Comparison of ENCODE assay signal across 19 mouse cellular contexts in the genomic region with DNA sequence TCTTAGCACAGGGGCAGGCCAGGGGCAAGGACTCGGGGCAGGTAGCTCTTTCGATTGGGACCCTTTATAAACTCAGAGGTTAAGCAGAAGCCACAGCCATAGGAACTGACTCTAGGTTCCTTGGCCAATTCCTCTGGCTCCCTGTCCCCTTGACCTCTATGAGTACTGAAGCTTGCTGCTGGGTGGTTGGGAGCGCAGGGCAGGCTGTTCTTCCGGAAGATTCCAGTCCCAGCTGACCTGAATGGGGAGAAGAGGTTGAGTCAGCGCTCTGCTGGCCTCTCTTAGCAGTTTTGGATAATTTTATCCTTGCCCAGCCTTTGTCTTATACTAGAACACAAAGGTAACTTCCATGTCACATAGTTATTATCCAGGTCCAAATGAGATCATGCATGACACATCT.
DNase-seq lines count a peak whose midpoint lies in the region; ATAC-seq and TF ChIP-seq lines count a peak whose summit lies in the region.
"Had no signal": no experiment of that assay in that cellular context is flagged by ENCODE, and none has a peak within 500 bp of the region (broad histone marks: within the 10 kb centered on the region; RNA-seq: fewer than 3 reads in every experiment).

No protein-coding gene starts in this region.

- no peaks in the 10 kb centered on the region for H3K9me3 ChIP-seq in midbrain, embryonic 15.5 days
- no peaks in the 10 kb centered on the region for H3K9me3 ChIP-seq in midbrain, postnatal 0 days (ENCODE audit: low read length)
- H3K9me3 ChIP-seq: embryonic facial prominence, embryonic 10.5 days; embryonic facial prominence, embryonic 15.5 days; forebrain, embryonic 13.5 days; heart, embryonic 12.5 days; limb, embryonic 12.5 days; liver, embryonic 15.5 days; neural tube, embryonic 13.5 days had no signal

- no peaks in the 10 kb centered on the region for H3K36me3 ChIP-seq in midbrain, embryonic 15.5 days (replicated peaks)
- H3K36me3 ChIP-seq in midbrain, postnatal 0 days (ENCODE audit: insufficient read depth, low read length) = no peaks in the 10 kb centered on the region
- H3K36me3 ChIP-seq: neural tube, embryonic 13.5 days had no signal

- no peak overlapping the region for H3K9ac ChIP-seq in midbrain, embryonic 15.5 days
- no peak overlapping the region for H3K9ac ChIP-seq in midbrain, postnatal 0 days (replicated peaks; ENCODE audit: low read length, poor library complexity, severe bottlenecking)
- H3K9ac ChIP-seq: embryonic facial prominence, embryonic 15.5 days; forebrain, embryonic 13.5 days; heart, embryonic 12.5 days; hindbrain, embryonic 14.5 days; limb, embryonic 12.5 days; liver, embryonic 15.5 days; lung, embryonic 14.5 days; neural tube, embryonic 13.5 days had no signal

- H3K27ac ChIP-seq in midbrain, embryonic 15.5 days = no peak overlapping the region
- no peak overlapping the region for H3K27ac ChIP-seq in midbrain, postnatal 0 days (ENCODE audit: low read depth, low read length)
- H3K27ac ChIP-seq: embryonic facial prominence, embryonic 10.5 days; embryonic facial prominence, embryonic 15.5 days; forebrain, embryonic 13.5 days; hindbrain, embryonic 14.5 days; layer of hippocampus, adult 2 months; left cerebral cortex, adult 2 months; limb, embryonic 12.5 days; liver, embryonic 15.5 days; neural tube, embryonic 13.5 days had no signal

- H3K4me2 ChIP-seq in midbrain, embryonic 15.5 days = no peak overlapping the region
- no peak overlapping the region for H3K4me2 ChIP-seq in midbrain, postnatal 0 days (ENCODE audit: low read depth, low read length, poor library complexity, severe bottlenecking)
- H3K4me2 ChIP-seq: embryonic facial prominence, embryonic 15.5 days; forebrain, embryonic 13.5 days; heart, embryonic 12.5 days; hindbrain, embryonic 14.5 days; limb, embryonic 12.5 days; liver, embryonic 15.5 days; lung, embryonic 14.5 days; neural tube, embryonic 13.5 days had no signal

- WGBS in midbrain, embryonic 15.5 days = 96% methylated on average over 5 of the region's 5 CpGs
- 97% methylated on average over 5 of the region's 5 CpGs for WGBS in midbrain, postnatal 0 days

- DNase-seq in adrenal gland, postnatal 25 days = peak; percentile 8
- no peak for DNase-seq in adrenal gland, postnatal 10 days
- peak; percentile 16 for DNase-seq in kidney, adult 11 months
- DNase-seq in kidney, postnatal 10 days = no peak
- DNase-seq in midbrain, postnatal 0 days (ENCODE audit: low spot score) = no peak
- DNase-seq: gastrocnemius, postnatal 14 days had no signal

- peak; percentile 19; the same call in 1 of the 2 replicates for ATAC-seq in midbrain, embryonic 15.5 days (replicated peaks)
- no peak for ATAC-seq in midbrain, postnatal 0 days (ENCODE audit: low FRiP score)

- TF ChIP-seq CTCF in midbrain, postnatal 0 days (IDR thresholded peaks at IDR 0.05) = no peak

- no peak overlapping the region for H3K4me3 ChIP-seq in midbrain, embryonic 15.5 days
- no peak overlapping the region for H3K4me3 ChIP-seq in midbrain, postnatal 0 days (ENCODE audit: low read depth, low read length)
- H3K4me3 ChIP-seq: embryonic facial prominence, embryonic 10.5 days; embryonic facial prominence, embryonic 15.5 days; forebrain, embryonic 13.5 days; heart, embryonic 12.5 days; layer of hippocampus, adult 2 months; left cerebral cortex, adult 2 months; limb, embryonic 12.5 days; liver, embryonic 15.5 days; myocyte; neural tube, embryonic 13.5 days had no signal

- H3K27me3 ChIP-seq in midbrain, embryonic 15.5 days (replicated peaks) = no peaks in the 10 kb centered on the region
- no peaks in the 10 kb centered on the region for H3K27me3 ChIP-seq in midbrain, postnatal 0 days (ENCODE audit: insufficient read depth, low read length)
- H3K27me3 ChIP-seq: embryonic facial prominence, embryonic 15.5 days; forebrain, embryonic 13.5 days; heart, embryonic 12.5 days; limb, embryonic 12.5 days; liver, embryonic 15.5 days; neural tube, embryonic 13.5 days had no signal

- no peaks in the 10 kb centered on the region for H3K4me1 ChIP-seq in midbrain, embryonic 15.5 days
- no peaks in the 10 kb centered on the region for H3K4me1 ChIP-seq in midbrain, postnatal 0 days (ENCODE audit: insufficient read depth, low read length)
- H3K4me1 ChIP-seq: embryonic facial prominence, embryonic 10.5 days; embryonic facial prominence, embryonic 15.5 days; forebrain, embryonic 13.5 days; limb, embryonic 12.5 days; liver, embryonic 15.5 days; neural tube, embryonic 13.5 days had no signal

Comparison
In these comparisons a context has a peak if more than half of its experiments do, and no peak if none do; other contexts are left out.
1. DNase-seq: peak in adrenal gland, postnatal 25 days (single experiment) and kidney, adult 11 months (single experiment); none in adrenal gland, postnatal 10 days (single experiment), kidney, postnatal 10 days (single experiment) and midbrain, postnatal 0 days (single experiment).